Mouse (Mus musculus) erythroblast, embryonic 14.5 days (primary cell): ENCODE data around the gene Dirc2. TPM values are rescaled to one million over a fixed set of nuclear protein-coding genes. Genes with fewer than 3 reads are reported as not detected.

Source experiments
- H3K27me3 ChIP-seq: 2 replicates; pipeline ENCODE4 v1.6.1; 2012; ENCODE audit warnings: inconsistent platforms; ENCODE audit not compliant: control insufficient read depth
- H3K36me3 ChIP-seq: 2 replicates; pipeline ENCODE4 v1.6.1; 2012; ENCODE audit warnings: mild to moderate bottlenecking, inconsistent platforms; ENCODE audit not compliant: control insufficient read depth
- H3K4me1 ChIP-seq: 2 replicates; pipeline ENCODE4 v1.6.1; 2012; ENCODE audit warnings: inconsistent platforms; ENCODE audit not compliant: control insufficient read depth
- H3K4me3 ChIP-seq: replicated peaks from 2 replicates; pipeline ENCODE3; 2012; ENCODE audit warnings: moderate library complexity, mild to moderate bottlenecking, inconsistent platforms
- H3K9me3 ChIP-seq: 2 replicates; pipeline ENCODE4 v1.6.1; 2012; ENCODE audit warnings: low read length, inconsistent platforms, mixed read lengths; ENCODE audit not compliant: control insufficient read depth
- GATA1 ChIP-seq: IDR thresholded peaks from 2 replicates; pipeline ENCODE4 v1.6.1; 2012; ENCODE audit warnings: low read length, inconsistent platforms, mixed read lengths
- TAL1 ChIP-seq: IDR thresholded peaks from 3 replicates; pipeline ENCODE4 v1.6.1; 2012; ENCODE audit warnings: low read length, inconsistent platforms, mixed read lengths
- polyA plus RNA-seq: library from polyadenylated mRNA; stranded (reverse); fragments of >175 nt; gene quantifications from 2 replicates; pipeline ENCODE4 v1.2.3, GENCODE M21; 2012

The Dirc2 gene
- polyA plus RNA-seq, 1 experiment: 0.34 TPM

DNA sequence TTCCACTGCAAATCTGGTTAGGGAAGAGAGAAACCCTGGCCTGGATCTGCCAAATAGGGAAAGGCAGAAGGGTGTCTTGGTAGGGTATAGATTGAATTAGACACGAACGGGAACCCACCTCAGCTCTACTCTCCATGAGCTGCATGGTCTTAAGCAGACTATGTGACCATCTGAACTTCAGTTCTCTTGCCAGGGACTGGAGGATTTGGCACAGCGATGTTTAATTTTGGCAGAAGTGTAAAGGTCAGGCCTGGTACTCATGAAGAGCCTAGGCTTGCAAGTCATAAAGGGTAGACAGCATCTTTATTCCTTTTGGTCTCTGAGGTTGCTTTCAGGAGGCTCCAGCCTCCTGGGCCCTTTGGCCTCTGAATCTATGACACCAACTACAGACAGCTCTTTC, 116.5 kb downstream of the Dirc2 start:
- H3K4me1 ChIP-seq: no peaks in the 10 kb centered on the region
- H3K27me3 ChIP-seq: peaks cover 2% of the 10 kb centered on the region
- H3K36me3 ChIP-seq: no peaks in the 10 kb centered on the region
- TF ChIP-seq GATA1 (no peak), TAL1 (no peak)
- no peak overlapping the region for H3K4me3 ChIP-seq
- no peaks in the 10 kb centered on the region for H3K9me3 ChIP-seq

DNA sequence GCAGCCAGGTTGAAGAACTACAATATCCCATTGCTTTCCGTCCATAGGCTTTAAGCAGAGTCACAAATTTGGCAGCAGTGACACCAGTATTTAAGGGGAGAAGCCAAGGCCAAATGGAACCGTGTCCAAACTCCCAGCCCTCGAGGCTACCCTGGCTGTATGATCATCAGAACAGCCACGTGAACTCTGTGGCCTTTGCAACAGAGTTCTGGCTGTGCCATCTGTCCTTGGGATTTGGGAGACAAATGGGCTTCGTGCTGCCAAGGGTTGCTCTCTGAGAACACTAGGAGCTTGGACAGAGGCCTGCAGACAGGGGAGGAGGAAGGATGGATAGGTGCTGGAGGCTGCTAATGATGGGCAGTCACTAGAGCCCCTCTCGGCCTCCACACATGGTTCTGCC, 117.0 kb downstream of the Dirc2 start:
- H3K36me3 ChIP-seq: no peaks in the 10 kb centered on the region
- TF ChIP-seq TAL1 (no peak), GATA1 (no peak)
- no peaks in the 10 kb centered on the region; the same call in 1 of the 2 replicates for H3K27me3 ChIP-seq

DNA sequence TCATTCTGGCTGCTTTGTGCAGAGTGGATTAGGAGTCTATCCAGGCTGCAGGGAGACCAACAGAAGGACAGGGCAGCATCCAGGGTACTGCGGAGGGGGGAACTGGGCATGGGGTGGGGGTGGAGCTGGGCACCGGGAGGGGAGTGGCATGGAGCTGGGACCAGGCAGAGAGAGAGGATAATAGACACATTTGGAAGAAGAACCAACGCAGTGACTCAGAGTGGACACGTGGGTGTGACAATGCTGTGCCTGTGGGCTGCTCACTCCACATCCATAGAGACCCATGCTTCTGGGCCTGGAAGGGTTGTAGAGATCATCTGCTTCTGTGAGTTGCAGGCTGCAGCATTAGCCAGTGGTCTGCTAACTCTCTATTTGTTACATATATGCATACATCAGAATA, 120.3 kb downstream of the Dirc2 start:
- H3K36me3 ChIP-seq: no peaks in the 10 kb centered on the region
- no peaks in the 10 kb centered on the region for H3K4me1 ChIP-seq
- no peak for TF ChIP-seq TAL1
- no peak for TF ChIP-seq GATA1
- H3K4me3 ChIP-seq: no peak overlapping the region
- H3K9me3 ChIP-seq: no peaks in the 10 kb centered on the region
- H3K27me3 ChIP-seq: no peaks in the 10 kb centered on the region

More for the DNA sequence above, 117.0 kb downstream of the Dirc2 start:
- H3K9me3 ChIP-seq: no peaks in the 10 kb centered on the region
- H3K4me3 ChIP-seq: no peak overlapping the region
- no peaks in the 10 kb centered on the region for H3K4me1 ChIP-seq

Other genes with a start within 250 kb of the Dirc2 start
- gene Sema5b, start 228.2 kb downstream of the Dirc2 start, polyA plus RNA-seq: 0.02 TPM in 1 of 2 replicates, not detected in the other
- 6.2 and 6.4 TPM in 2 replicates for gene Hspbap1, start 1.0 kb upstream of the Dirc2 start, polyA plus RNA-seq
- 0.18 TPM in 1 of 2 replicates, not detected in the other for gene Parp14, start 102.2 kb upstream of the Dirc2 start, polyA plus RNA-seq
- 0.03 and 0.05 TPM in 2 replicates for gene Parp9, start 169.1 kb upstream of the Dirc2 start, polyA plus RNA-seq
- 0.03 and 0.04 TPM in 2 replicates for gene Dtx3l, start 169.8 kb upstream of the Dirc2 start, polyA plus RNA-seq
- 2.7 and 5.2 TPM in 2 replicates for gene Kpna1, start 209.4 kb upstream of the Dirc2 start, polyA plus RNA-seq